Mouse (Mus musculus) midbrain, postnatal 0 days (tissue): ENCODE measurements at regions not wholly inside any gene's neighbourhood (a gene's known extent, or its start where the extent isn't known, plus 50 kb on each side); places are given as distances from the start of the nearest gene placed in this dataset.

Experiments
- ATAC-seq: fragments of 200-750 bp; cut with Nextera tagmentation; 2 replicates; pipeline ENCODE4 v1.8.0; 2017; ENCODE audit warnings: moderate number of reproducible peaks, mild to moderate bottlenecking, moderate TSS enrichment, moderate library complexity; ENCODE audit not compliant: low FRiP score
- DNase-seq: peaks from one replicate; pipeline ENCODE4 v3.0.0-alpha.2; 2015; ENCODE audit warnings: low spot score
- H3K27ac ChIP-seq: fragments of 300-500 bp; sonication (generic); 2 replicates; pipeline ENCODE4 v1.5.1; 2014; ENCODE audit warnings: low read depth, mild to moderate bottlenecking, low read length, mixed read lengths
- H3K27me3 ChIP-seq: fragments of 300-500 bp; sonication (generic); 2 replicates; pipeline ENCODE4 v1.6.1; 2014; ENCODE audit warnings: low read length, control low read depth, mixed read lengths; ENCODE audit not compliant: insufficient read depth
- H3K36me3 ChIP-seq: fragments of 300-500 bp; sonication (generic); 2 replicates; pipeline ENCODE4 v1.6.1; 2014; ENCODE audit warnings: low read length, control low read depth, mixed read lengths; ENCODE audit not compliant: insufficient read depth
- H3K4me1 ChIP-seq: fragments of 300-500 bp; sonication (generic); 2 replicates; pipeline ENCODE4 v1.6.1; 2014; ENCODE audit warnings: mild to moderate bottlenecking, control low read depth, antibody characterized with exemption, low read length, mixed read lengths; ENCODE audit not compliant: insufficient read depth
- H3K4me2 ChIP-seq: fragments of 300-500 bp; sonication (generic); 2 replicates; pipeline ENCODE4 v1.6.1; 2014; ENCODE audit warnings: low read depth, mild to moderate bottlenecking, low read length, mixed read lengths; ENCODE audit not compliant: poor library complexity, severe bottlenecking
- H3K4me3 ChIP-seq: fragments of 300-500 bp; sonication (generic); 2 replicates; pipeline ENCODE4 v1.5.1; 2014; ENCODE audit warnings: low read depth, mild to moderate bottlenecking, low read length, moderate library complexity
- H3K9ac ChIP-seq: fragments of 300-500 bp; sonication (generic); replicated peaks from 2 replicates; pipeline ENCODE4 v1.6.1; 2014; ENCODE audit warnings: mild to moderate bottlenecking, low read length, moderate library complexity, mixed read lengths; ENCODE audit not compliant: poor library complexity, severe bottlenecking
- H3K9me3 ChIP-seq: fragments of 300-500 bp; sonication (generic); 2 replicates; pipeline ENCODE4 v1.6.1; 2016; ENCODE audit warnings: low read length, control low read depth
- CTCF ChIP-seq: IDR thresholded peaks from 2 replicates; pipeline ENCODE4 v1.5.1; 2016; ENCODE audit warnings: antibody characterized with exemption, mild to moderate bottlenecking
- WGBS: fragments of 180-500 bp; shearing (Covaris S2); extraction: QIAGEN DNeasy Blood & Tissue Kit; methylation state at CpG from one replicate; pipeline ENCODE4 v1.1.7; 2014; 5-methylcytosine and 5-hydroxymethylcytosine counted together

DNA sequence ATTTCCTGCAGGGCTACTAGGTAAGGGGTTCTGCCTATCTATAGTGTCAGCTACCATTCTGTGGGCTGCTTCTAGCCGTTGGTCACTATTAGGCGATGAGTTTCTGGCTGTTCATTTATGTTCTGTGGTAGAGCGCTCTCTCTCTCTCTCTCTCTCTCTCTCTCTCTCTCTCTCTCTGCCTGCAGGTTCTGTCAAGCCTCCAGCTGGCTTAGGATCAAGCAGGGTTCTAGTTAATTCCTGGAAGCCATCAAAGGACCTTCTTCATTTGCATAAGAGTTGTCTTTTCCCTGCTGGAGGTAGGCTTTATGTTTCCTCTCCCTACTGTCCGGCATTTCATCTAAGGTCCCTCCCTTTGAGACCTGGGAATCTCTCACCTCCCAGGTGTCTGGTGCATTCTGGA is 98.6 kb upstream of the Ttc29 start:
- Histone ChIP-seq H3K36me3 (no peaks in the 10 kb centered on the region), H3K4me3 (no peak overlapping the region), H3K27ac (no peak overlapping the region), H3K4me1 (no peaks in the 10 kb centered on the region), H3K4me2 (no peak overlapping the region), H3K27me3 (no peaks in the 10 kb centered on the region), H3K9ac (no peak overlapping the region), H3K9me3 (no peaks in the 10 kb centered on the region)
- WGBS = 23% methylated on average over 4 of the region's 4 CpGs
- ATAC-seq (no peak), DNase-seq (peak; percentile 38)
- no peak for TF ChIP-seq CTCF

DNA sequence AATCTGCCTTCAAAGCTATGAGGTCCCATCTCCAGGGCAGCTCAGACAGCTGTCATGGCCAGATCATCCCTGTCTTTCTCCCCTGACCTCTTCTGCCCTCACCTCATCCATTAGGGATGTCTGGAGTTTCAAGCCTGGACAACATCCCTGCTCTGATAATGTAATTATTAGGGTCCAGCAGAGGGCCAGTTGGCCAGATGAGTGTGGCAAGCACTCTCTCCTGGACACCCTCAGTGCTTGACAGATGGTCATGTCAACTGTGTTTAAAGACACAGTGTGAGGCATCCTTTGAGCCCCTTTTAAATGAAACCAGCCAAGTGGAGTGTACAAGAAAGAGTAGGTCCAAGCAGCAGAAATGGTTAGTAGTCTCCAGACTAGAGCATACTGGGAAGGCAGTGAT is 95.9 kb upstream of the Ttc29 start:
- no peaks in the 10 kb centered on the region for H3K4me1 ChIP-seq
- peak; percentile 42 for DNase-seq
- no peak for TF ChIP-seq CTCF
- H3K4me3 ChIP-seq = no peak overlapping the region
- no peaks in the 10 kb centered on the region for H3K36me3 ChIP-seq
- no peak overlapping the region for H3K4me2 ChIP-seq
- H3K27me3 ChIP-seq = no peaks in the 10 kb centered on the region
- H3K9ac ChIP-seq = no peak overlapping the region
- no peak for ATAC-seq
- no peaks in the 10 kb centered on the region for H3K9me3 ChIP-seq
- no peak overlapping the region for H3K27ac ChIP-seq

DNA sequence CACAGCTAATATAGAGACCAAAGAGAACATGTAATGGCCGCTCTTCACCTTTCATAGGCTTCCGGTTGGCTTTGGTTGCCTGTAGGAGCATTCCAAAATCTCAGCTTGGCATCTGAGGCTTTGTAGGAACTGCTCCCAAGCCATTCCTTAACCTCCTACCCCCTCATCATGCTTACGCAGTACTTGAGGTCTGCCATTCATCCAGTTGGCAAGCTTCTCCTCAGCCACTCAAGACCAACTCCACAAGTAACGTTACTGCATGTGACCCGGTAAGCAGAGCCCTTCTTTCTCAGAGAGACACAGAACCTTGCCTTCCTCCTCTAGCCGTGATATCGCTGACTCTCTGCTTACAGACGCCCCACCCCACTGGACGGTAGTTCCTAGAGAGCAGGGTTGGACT is 94.6 kb upstream of the Ttc29 start:
- Histone ChIP-seq H3K4me1 (no peaks in the 10 kb centered on the region), H3K9ac (no peak overlapping the region), H3K36me3 (no peaks in the 10 kb centered on the region), H3K4me2 (no peak overlapping the region), H3K4me3 (no peak overlapping the region), H3K27me3 (no peaks in the 10 kb centered on the region), H3K27ac (no peak overlapping the region), H3K9me3 (no peaks in the 10 kb centered on the region)
- no peak for ATAC-seq
- no peak for DNase-seq
- 90% methylated on average over 9 of the region's 9 CpGs for WGBS
- TF ChIP-seq CTCF = no peak

DNA sequence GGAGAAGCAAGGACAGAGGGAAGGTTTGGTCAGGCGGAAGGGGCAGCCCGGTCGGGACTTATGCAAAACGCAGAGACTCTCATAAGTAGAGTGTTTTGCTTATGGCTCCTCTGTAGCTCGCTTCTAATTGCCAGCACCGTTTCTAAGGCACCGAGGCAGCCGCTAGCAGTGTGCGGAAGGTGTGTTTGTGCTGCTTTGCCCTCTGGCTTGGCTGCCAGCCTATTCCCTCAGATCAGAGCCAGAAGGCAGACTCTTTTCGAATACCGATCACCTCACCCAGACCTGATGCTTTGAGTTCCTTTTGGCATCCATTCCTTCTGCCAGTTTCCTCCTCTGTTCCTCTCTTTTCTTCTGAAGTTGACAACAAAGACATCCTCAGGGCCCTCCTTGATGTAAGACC is 93.4 kb upstream of the Ttc29 start:
- no peak for TF ChIP-seq CTCF
- H3K27me3 ChIP-seq = no peaks in the 10 kb centered on the region
- H3K4me1 ChIP-seq = no peaks in the 10 kb centered on the region
- H3K4me2 ChIP-seq = 0 out of 2 replicates have a peak overlapping the region, but pooled peaks have one; percentile 9
- no peak overlapping the region for H3K27ac ChIP-seq
- H3K9ac ChIP-seq = no peak overlapping the region
- DNase-seq (peak; percentile 66), ATAC-seq (peak; percentile 75; the same call in 1 of the 2 replicates)
- no peak overlapping the region for H3K4me3 ChIP-seq
- H3K36me3 ChIP-seq = no peaks in the 10 kb centered on the region
- H3K9me3 ChIP-seq = no peaks in the 10 kb centered on the region
- 30% methylated on average over 11 of the region's 11 CpGs for WGBS

DNA sequence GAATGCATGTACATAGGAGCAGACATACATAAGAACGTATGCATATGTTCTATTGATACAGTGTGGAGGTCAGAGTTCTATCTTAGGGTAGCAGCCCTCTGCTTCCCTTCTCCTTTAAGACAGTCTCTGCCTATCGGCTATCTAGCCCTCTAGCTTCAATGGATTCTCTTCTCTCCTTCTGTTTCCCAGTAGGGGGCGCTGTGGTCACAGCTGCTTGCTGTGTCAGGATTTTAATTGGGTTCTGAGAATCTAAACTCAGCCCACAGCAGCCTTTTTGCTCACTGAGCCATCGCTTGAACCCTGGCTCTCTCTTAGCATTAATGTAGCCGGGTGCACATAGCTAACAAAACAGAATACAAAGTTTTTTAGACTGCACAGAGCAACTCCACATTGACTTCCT is 88.8 kb upstream of the Ttc29 start:
- no peaks in the 10 kb centered on the region for H3K36me3 ChIP-seq
- no peak overlapping the region for H3K27ac ChIP-seq
- WGBS = 54% methylated on average over 5 of the region's 5 CpGs
- H3K4me1 ChIP-seq = no peaks in the 10 kb centered on the region
- H3K9ac ChIP-seq = no peak overlapping the region
- H3K4me2 ChIP-seq = no peak overlapping the region
- TF ChIP-seq CTCF = peak; percentile 60
- no peak overlapping the region for H3K4me3 ChIP-seq
- H3K9me3 ChIP-seq = no peaks in the 10 kb centered on the region
- H3K27me3 ChIP-seq = no peaks in the 10 kb centered on the region
- ATAC-seq = no peak
- DNase-seq = no peak

DNA sequence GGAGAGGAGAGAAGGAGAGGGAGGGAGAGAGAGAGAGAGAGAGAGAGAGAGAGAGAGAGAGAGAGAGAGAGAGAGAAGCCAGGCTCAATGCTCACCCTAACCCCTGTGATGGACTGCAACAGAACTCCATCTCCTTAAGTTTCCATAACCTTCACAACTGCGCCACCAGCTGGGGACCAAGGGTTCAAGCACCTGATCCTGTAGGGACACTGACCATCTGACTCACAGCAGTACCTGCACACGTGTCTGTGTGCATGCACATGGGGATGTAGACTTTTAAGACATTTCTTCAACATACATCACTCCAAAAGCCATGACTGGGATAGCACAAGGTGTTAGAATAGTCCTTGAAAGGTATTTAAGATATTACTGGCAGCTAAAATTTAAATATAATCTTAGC is 85.2 kb upstream of the Ttc29 start:
- Histone ChIP-seq H3K36me3 (no peaks in the 10 kb centered on the region), H3K27ac (no peak overlapping the region), H3K4me1 (no peaks in the 10 kb centered on the region), H3K9ac (no peak overlapping the region), H3K4me2 (no peak overlapping the region), H3K4me3 (no peak overlapping the region), H3K9me3 (no peaks in the 10 kb centered on the region), H3K27me3 (no peaks in the 10 kb centered on the region)
- DNase-seq = peak; percentile 34
- TF ChIP-seq CTCF = peak; percentile 64
- no peak for ATAC-seq
- WGBS = 24% methylated on average over 2 of the region's 2 CpGs
